Mouse (Mus musculus) myocyte (in vitro differentiated cells): ENCODE data around the gene Gmeb1. TPM values are rescaled to one million over a fixed set of nuclear protein-coding genes. Genes with fewer than 3 reads are reported as not detected.
"Not testable (repeated sequence)": the region's sequence is repeated elsewhere in the genome, so short reads cannot be mapped to it uniquely, and the experiment has no call there.

Experiments used
- H3K27me3 ChIP-seq: one replicate; pipeline ENCODE4 v1.6.1; 2011; ENCODE audit not compliant: control insufficient read depth, insufficient read depth, insufficient read length
- H3K36me3 ChIP-seq: one replicate; pipeline ENCODE4 v1.6.1; 2011; ENCODE audit not compliant: control insufficient read depth, insufficient read depth
- H3K4me2 ChIP-seq: one replicate; pipeline ENCODE4 v1.6.1; 2011; ENCODE audit warnings: low read depth, control low read depth
- H3K4me3 ChIP-seq: one replicate; pipeline ENCODE4 v1.5.1; 2011; ENCODE audit warnings: mild to moderate bottlenecking, control low read depth, moderate library complexity
- H3K79me2 ChIP-seq: one replicate; pipeline ENCODE4 v1.6.1; 2011; ENCODE audit not compliant: control insufficient read depth, insufficient read depth
- H3ac ChIP-seq: one replicate; pipeline ENCODE4 v1.6.1; 2011; ENCODE audit not compliant: control insufficient read depth, insufficient read length
- CEBPB ChIP-seq: IDR thresholded peaks from 2 replicates; pipeline ENCODE4 v1.6.1; 2011; ENCODE audit warnings: mild to moderate bottlenecking, moderate library complexity; ENCODE audit not compliant: poor library complexity, insufficient read depth, severe bottlenecking
- E2F4 ChIP-seq: IDR thresholded peaks from one replicate; pipeline ENCODE4 v1.6.1; 2011; ENCODE audit warnings: mild to moderate bottlenecking, control low read depth, moderate library complexity; ENCODE audit not compliant: insufficient read depth
- MAX ChIP-seq: IDR thresholded peaks from one replicate; pipeline ENCODE4 v1.6.1; 2011; ENCODE audit warnings: low read depth, mild to moderate bottlenecking, control low read depth
- MYOD1 ChIP-seq, 3 experiments: IDR thresholded peaks; one replicate each; pipeline ENCODE4 v1.6.1; 2011; ENCODE audit warnings: control low read depth in 2 of 3, low read depth in 2 of 3, mild to moderate bottlenecking in 2 of 3, moderate library complexity in 1 of 3; ENCODE audit not compliant: insufficient read length in 2 of 3, control insufficient read depth in 1 of 3
- MYOG ChIP-seq, 3 experiments: IDR thresholded peaks; one replicate each; pipeline ENCODE4 v1.6.1; 2011; ENCODE audit warnings: control low read depth in 2 of 3, low read depth in 2 of 3, mild to moderate bottlenecking in 2 of 3; ENCODE audit not compliant: insufficient read length in 2 of 3, control insufficient read depth in 1 of 3, insufficient read depth in 1 of 3
- POLR2A ChIP-seq: IDR thresholded peaks from one replicate; pipeline ENCODE4 v1.6.1; 2011; ENCODE audit warnings: low read depth, mild to moderate bottlenecking, control low read depth, moderate library complexity; ENCODE audit not compliant: insufficient read length
- POLR2AphosphoS2 ChIP-seq: IDR thresholded peaks from one replicate; pipeline ENCODE4 v1.6.1; 2011; ENCODE audit warnings: low read depth, control low read depth; ENCODE audit not compliant: insufficient read length
- REST ChIP-seq: IDR thresholded peaks from one replicate; pipeline ENCODE4 v1.6.1; 2011; ENCODE audit warnings: mild to moderate bottlenecking, control low read depth, moderate library complexity; ENCODE audit not compliant: insufficient read depth, insufficient read length
- SRF ChIP-seq: IDR thresholded peaks from one replicate; pipeline ENCODE4 v1.6.1; 2011; ENCODE audit warnings: low read depth; ENCODE audit not compliant: control insufficient read depth, insufficient read length
- TCF12 ChIP-seq: IDR thresholded peaks from one replicate; pipeline ENCODE4 v1.6.1; 2011; ENCODE audit warnings: mild to moderate bottlenecking, control low read depth; ENCODE audit not compliant: poor library complexity, insufficient read depth, severe bottlenecking
- TCF3 ChIP-seq: IDR thresholded peaks from one replicate; pipeline ENCODE4 v1.6.1; 2011; ENCODE audit warnings: low read depth, control low read depth; ENCODE audit not compliant: insufficient read length
- USF1 ChIP-seq: IDR thresholded peaks from one replicate; pipeline ENCODE4 v1.6.1; 2011; ENCODE audit warnings: low read depth, mild to moderate bottlenecking, control low read depth, moderate library complexity
- polyA plus RNA-seq: library from polyadenylated mRNA; unstranded; fragments of >200 nt; fragmentation: generic; extraction: Trizol; gene quantifications from one replicate; pipeline ENCODE4 v1.2.1, GENCODE M21; 2012; ENCODE audit warnings: missing spikeins

Gmeb1 gene
- polyA plus RNA-seq, 1 experiment: 11.7 TPM

GRCm38 (mm10) chr4:132234710-132235109 lies 26.7 kb downstream of the Gmeb1 start:
- Histone ChIP-seq H3K27me3 (no peaks in the 10 kb centered on the region), H3K4me3 (no peak overlapping the region), H3K79me2 (no peaks in the 10 kb centered on the region), H3ac (no peak overlapping the region), H3K4me2 (no peak overlapping the region), H3K36me3 (peaks cover 39% of the 10 kb centered on the region)
- no peak for TF ChIP-seq MYOG (IDR thresholded peaks at IDR 0.05; ENCODE audit: control insufficient read depth in 1 of 3, insufficient read depth in 1 of 3, insufficient read length in 2 of 3, low read depth in 2 of 3)
- no peak for TF ChIP-seq MAX
- TF ChIP-seq E2F4: no peak
- TF ChIP-seq CEBPB: no peak
- no peak for TF ChIP-seq TCF12
- TF ChIP-seq MYOD1 (IDR thresholded peaks at IDR 0.05; ENCODE audit: control insufficient read depth in 1 of 3, insufficient read length in 2 of 3, low read depth in 2 of 3): no peak
- TF ChIP-seq TCF3: no peak
- TF ChIP-seq POLR2AphosphoS2: no peak
- no peak for TF ChIP-seq POLR2A
- no peak for TF ChIP-seq SRF
- no peak for TF ChIP-seq USF1
- no peak for TF ChIP-seq REST

GRCm38 (mm10) chr4:132230422-132230821 lies 31.0 kb downstream of the Gmeb1 start:
- TF ChIP-seq MAX (no peak), CEBPB (no peak), USF1 (no peak), TCF3 (no peak), POLR2A (no peak), MYOD1 (IDR thresholded peaks at IDR 0.05; ENCODE audit: control insufficient read depth in 1 of 3, insufficient read length in 2 of 3, low read depth in 2 of 3) (no peak), SRF (no peak), POLR2AphosphoS2 (no peak), MYOG (IDR thresholded peaks at IDR 0.05; ENCODE audit: control insufficient read depth in 1 of 3, insufficient read depth in 1 of 3, insufficient read length in 2 of 3, low read depth in 2 of 3) (no peak), TCF12 (no peak), E2F4 (no peak), REST (no peak)
- Histone ChIP-seq H3K36me3 (peaks cover 51% of the 10 kb centered on the region), H3K4me2 (no peak overlapping the region), H3K79me2 (no peaks in the 10 kb centered on the region), H3K4me3 (no peak overlapping the region), H3K27me3 (no peaks in the 10 kb centered on the region), H3ac (no peak overlapping the region)

GRCm38 (mm10) chr4:132222001-132222400 lies 39.4 kb downstream of the Gmeb1 start:
- H3K36me3 ChIP-seq, H3K4me2 ChIP-seq, H3K79me2 ChIP-seq, H3K27me3 ChIP-seq, H3K4me3 ChIP-seq, H3ac ChIP-seq: not testable (repeated sequence)

GRCm38 (mm10) chr4:132218439-132218838 lies 43.0 kb downstream of the Gmeb1 start:
- H3K27me3 ChIP-seq: not testable (repeated sequence)

GRCm38 (mm10) chr4:132217781-132218180 lies 43.6 kb downstream of the Gmeb1 start:
- Histone ChIP-seq H3K27me3 (no peaks in the 10 kb centered on the region), H3K4me2 (no peak overlapping the region), H3K79me2 (no peaks in the 10 kb centered on the region), H3K36me3 (no peaks in the 10 kb centered on the region), H3ac (no peak overlapping the region), H3K4me3 (no peak overlapping the region)
- TF ChIP-seq USF1 (no peak), MYOG (IDR thresholded peaks at IDR 0.05; ENCODE audit: control insufficient read depth in 1 of 3, insufficient read depth in 1 of 3, insufficient read length in 2 of 3, low read depth in 2 of 3) (no peak), MYOD1 (IDR thresholded peaks at IDR 0.05; ENCODE audit: control insufficient read depth in 1 of 3, insufficient read length in 2 of 3, low read depth in 2 of 3) (no peak), SRF (no peak), TCF3 (no peak)

More at GRCm38 (mm10) chr4:132218439-132218838, 43.0 kb downstream of the Gmeb1 start:
- not testable (repeated sequence) for H3ac ChIP-seq, H3K4me2 ChIP-seq, H3K79me2 ChIP-seq, H3K4me3 ChIP-seq, H3K36me3 ChIP-seq

- Histone ChIP-seq H3K79me2 (no peaks in the 10 kb centered on the region), H3K27me3 (no peaks in the 10 kb centered on the region), H3ac (no peak overlapping the region), H3K4me2 (no peak overlapping the region), H3K36me3 (no peaks in the 10 kb centered on the region), H3K4me3 (no peak overlapping the region)
- TF ChIP-seq POLR2AphosphoS2 (no peak), TCF3 (no peak), TCF12 (no peak), USF1 (no peak), POLR2A (no peak), MYOD1 (IDR thresholded peaks at IDR 0.05; ENCODE audit: control insufficient read depth in 1 of 3, insufficient read length in 2 of 3, low read depth in 2 of 3) (no peak), MYOG (IDR thresholded peaks at IDR 0.05; ENCODE audit: control insufficient read depth in 1 of 3, insufficient read depth in 1 of 3, insufficient read length in 2 of 3, low read depth in 2 of 3) (no peak), SRF (no peak), CEBPB (no peak), MAX (no peak), E2F4 (no peak), REST (no peak)
Observed at GRCm38 (mm10) chr4:132216602-132217001, 44.8 kb downstream of the Gmeb1 start.
